ENCODE assay signal across 33 mouse cellular contexts in genomic region chr1:72728781-72729180, GRCm38 (mm10). TPM values are rescaled to one million over a fixed set of nuclear protein-coding genes. Genes with fewer than 3 reads are reported as not detected.
DNase-seq lines count a peak whose midpoint lies in the region; ATAC-seq lines count a peak whose summit lies in the region.
"Had no signal": no experiment of that assay in that cellular context is flagged by ENCODE, and none has a peak within 500 bp of the region (broad histone marks: within the 10 kb centered on the region; RNA-seq: fewer than 3 reads in every experiment).

No protein-coding gene starts in this region.

- no peaks in the 10 kb centered on the region for H3K27me3 ChIP-seq in intestine, embryonic 14.5 days (replicated peaks; ENCODE audit: control insufficient read depth, insufficient read depth, low read length)
- no peaks in the 10 kb centered on the region for H3K27me3 ChIP-seq in intestine, embryonic 16.5 days (replicated peaks; ENCODE audit: control insufficient read depth, insufficient read depth, low read length)
- no peaks in the 10 kb centered on the region for H3K27me3 ChIP-seq in kidney, embryonic 16.5 days (ENCODE audit: insufficient read depth, low read length)
- no peaks in the 10 kb centered on the region for H3K27me3 ChIP-seq in neural tube, embryonic 13.5 days
- H3K27me3 ChIP-seq: forebrain, embryonic 13.5 days; hindbrain, embryonic 12.5 days had no signal

- no peak overlapping the region for H3K27ac ChIP-seq in intestine, embryonic 14.5 days (ENCODE audit: low read depth)
- no peak overlapping the region for H3K27ac ChIP-seq in intestine, embryonic 16.5 days (ENCODE audit: low read length)
- no peak overlapping the region for H3K27ac ChIP-seq in kidney, embryonic 16.5 days (ENCODE audit: low read length)
- no peak overlapping the region for H3K27ac ChIP-seq in neural tube, embryonic 13.5 days (replicated peaks)
- H3K27ac ChIP-seq: forebrain, embryonic 10.5 days; forebrain, embryonic 13.5 days; heart, adult 2 months; heart, embryonic 10.5 days; heart, embryonic 13.5 days; hindbrain, embryonic 12.5 days had no signal

- WGBS in intestine, embryonic 14.5 days = 35% methylated on average over 4 of the region's 4 CpGs
- WGBS in intestine, embryonic 16.5 days = 47% methylated on average over 4 of the region's 4 CpGs
- WGBS in kidney, embryonic 16.5 days = 36% methylated on average over 4 of the region's 4 CpGs
- 24% methylated on average over 4 of the region's 4 CpGs for whole genome bisulfite sequencing in neural tube, embryonic 13.5 days

- H3K4me2 ChIP-seq in intestine, embryonic 14.5 days (ENCODE audit: low read length) = no peak overlapping the region
- no peak overlapping the region for H3K4me2 ChIP-seq in intestine, embryonic 16.5 days (ENCODE audit: low read depth, low read length)
- no peak overlapping the region for H3K4me2 ChIP-seq in kidney, embryonic 16.5 days (replicated peaks; ENCODE audit: low read depth, low read length)
- H3K4me2 ChIP-seq in neural tube, embryonic 13.5 days = no peak overlapping the region
- H3K4me2 ChIP-seq: forebrain, embryonic 13.5 days; heart, embryonic 13.5 days; hindbrain, embryonic 12.5 days had no signal

- H3K4me3 ChIP-seq in intestine, embryonic 14.5 days (ENCODE audit: low read depth, low read length) = no peak overlapping the region
- no peak overlapping the region for H3K4me3 ChIP-seq in intestine, embryonic 16.5 days (ENCODE audit: low read length)
- H3K4me3 ChIP-seq in kidney, embryonic 16.5 days (ENCODE audit: low read length) = no peak overlapping the region
- no peak overlapping the region for H3K4me3 ChIP-seq in neural tube, embryonic 13.5 days
- H3K4me3 ChIP-seq: forebrain, embryonic 10.5 days; forebrain, embryonic 13.5 days; heart, adult 2 months; heart, embryonic 10.5 days; heart, embryonic 13.5 days; hindbrain, embryonic 12.5 days had no signal

- no peak for DNase-seq in intestine, embryonic 14.5 days (ENCODE audit: low spot score)
- no peak for DNase-seq in kidney, adult 8-10 months
- no peak for DNase-seq in neural tube, embryonic 10.5 days (ENCODE audit: extremely low spot score, low spot score)
- DNase-seq in embryo, embryonic 11 days = no peak
- DNase-seq: adrenal gland, adult 8-10 months; adrenal gland, postnatal 25 days; cerebellum, adult 11-12 months; cerebellum, adult 8-10 months; cerebellum, postnatal 10 days; cerebellum, postnatal 36 days; gastrocnemius, postnatal 10 days; gastrocnemius, postnatal 36 days; heart, adult 2 months; heart, postnatal 14 days; heart, postnatal 4 days had no signal

- H3K9ac ChIP-seq in intestine, embryonic 14.5 days (ENCODE audit: low read length) = no peak overlapping the region
- no peak overlapping the region for H3K9ac ChIP-seq in intestine, embryonic 16.5 days (ENCODE audit: low read depth, low read length)
- H3K9ac ChIP-seq in kidney, embryonic 16.5 days (replicated peaks; ENCODE audit: low read length) = no peak overlapping the region
- H3K9ac ChIP-seq in neural tube, embryonic 13.5 days = no peak overlapping the region
- H3K9ac ChIP-seq: forebrain, embryonic 13.5 days; heart, embryonic 13.5 days; hindbrain, embryonic 12.5 days had no signal

- ATAC-seq in intestine, embryonic 14.5 days (replicated peaks; ENCODE audit: low FRiP score, low TSS enrichment, low read depth) = 0 out of 2 replicates have a peak, but pooled peaks have one; percentile 23
- ATAC-seq in intestine, embryonic 16.5 days = no peak
- ATAC-seq in kidney, embryonic 16.5 days (ENCODE audit: low FRiP score, low TSS enrichment) = peak; percentile 63; the same call in 1 of the 2 replicates
- ATAC-seq in neural tube, embryonic 13.5 days (ENCODE audit: low read depth) = peak; percentile 69
- ATAC-seq in monocyte, adult 5-6 weeks (replicated peaks; ENCODE audit: insufficient number of reproducible peaks, low FRiP score, low TSS enrichment, poor library complexity, severe bottlenecking) = no peak
- ATAC-seq: activated CD4-positive, CD25-positive, alpha-beta regulatory T cell, adult 4 months; forebrain, embryonic 13.5 days; forebrain, embryonic 16.5 days had no signal

- peaks cover 7% of the 10 kb centered on the region; the same call in 1 of the 2 replicates for H3K4me1 ChIP-seq in intestine, embryonic 14.5 days (replicated peaks; ENCODE audit: control insufficient read depth, insufficient read depth, low read length)
- 0 out of 2 replicates have a peak, but pooled peaks cover 6% of the 10 kb centered on the region for H3K4me1 ChIP-seq in intestine, embryonic 16.5 days (ENCODE audit: control insufficient read depth, insufficient read depth, low read length)
- H3K4me1 ChIP-seq in kidney, embryonic 16.5 days (ENCODE audit: insufficient read depth, low read length) = peaks cover 15% of the 10 kb centered on the region; the same call in 1 of the 2 replicates
- H3K4me1 ChIP-seq in neural tube, embryonic 13.5 days (replicated peaks) = peaks cover 11% of the 10 kb centered on the region
- H3K4me1 ChIP-seq: forebrain, embryonic 13.5 days; heart, embryonic 10.5 days; heart, embryonic 13.5 days; hindbrain, embryonic 12.5 days had no signal

- H3K36me3 ChIP-seq in intestine, embryonic 14.5 days (ENCODE audit: control insufficient read depth, insufficient read depth, low read length) = no peaks in the 10 kb centered on the region
- no peaks in the 10 kb centered on the region for H3K36me3 ChIP-seq in intestine, embryonic 16.5 days (ENCODE audit: control insufficient read depth, insufficient read depth, low read length)
- no peaks in the 10 kb centered on the region for H3K36me3 ChIP-seq in kidney, embryonic 16.5 days (ENCODE audit: insufficient read depth, low read length)
- no peaks in the 10 kb centered on the region for H3K36me3 ChIP-seq in neural tube, embryonic 13.5 days
- H3K36me3 ChIP-seq: forebrain, embryonic 10.5 days; heart, embryonic 10.5 days; heart, embryonic 13.5 days; hindbrain, embryonic 12.5 days had no signal

- H3K9me3 ChIP-seq in intestine, embryonic 14.5 days (ENCODE audit: control insufficient read depth, low read length) = no peaks in the 10 kb centered on the region
- no peaks in the 10 kb centered on the region for H3K9me3 ChIP-seq in intestine, embryonic 16.5 days (ENCODE audit: control insufficient read depth, low read length)
- no peaks in the 10 kb centered on the region for H3K9me3 ChIP-seq in kidney, embryonic 16.5 days (ENCODE audit: low read length)
- no peaks in the 10 kb centered on the region for H3K9me3 ChIP-seq in neural tube, embryonic 13.5 days
- H3K9me3 ChIP-seq: forebrain, embryonic 10.5 days; forebrain, embryonic 13.5 days; heart, embryonic 10.5 days; heart, embryonic 13.5 days; hindbrain, embryonic 12.5 days had no signal

RNA-seq across cellular contexts. Expression of gene Rpl37a, which starts 17.7 kb away (rescaled TPM):
- polyA plus RNA-seq in intestine, embryonic 14.5 days (2014; fragmentation: Nextera tagmentation; extraction: Ambion mirVana) = 2,411 and 2,681 TPM in 2 replicates
- polyA plus RNA-seq in intestine, embryonic 16.5 days (2015; fragmentation: Nextera tagmentation; extraction: Ambion mirVana) = 1,552 and 1,622 TPM in 2 replicates
- 1,455 and 1,531 TPM in 2 replicates for polyA plus RNA-seq in kidney, embryonic 16.5 days (2015; fragmentation: Nextera tagmentation; extraction: Ambion mirVana)
- 999 and 1,146 TPM in 2 replicates for polyA plus RNA-seq in neural tube, embryonic 13.5 days (2015; fragmentation: Nextera tagmentation; extraction: Ambion mirVana)
- total RNA-seq in monocyte, adult 5-6 weeks (2017) = 508 to 670 TPM (median 625 TPM) in 3 replicates

RNA-seq across cellular contexts. Expression of gene Ankar, which starts 28.4 kb away (rescaled TPM):
- polyA plus RNA-seq in intestine, embryonic 14.5 days (2014; fragmentation: Nextera tagmentation; extraction: Ambion mirVana) = not detected in 2 replicates
- polyA plus RNA-seq in intestine, embryonic 16.5 days (2015; fragmentation: Nextera tagmentation; extraction: Ambion mirVana) = not detected in 2 replicates
- 0.05 TPM in 1 of 2 replicates, not detected in the other for polyA plus RNA-seq in kidney, embryonic 16.5 days (2015; fragmentation: Nextera tagmentation; extraction: Ambion mirVana)
- not detected in 2 replicates for polyA plus RNA-seq in neural tube, embryonic 13.5 days (2015; fragmentation: Nextera tagmentation; extraction: Ambion mirVana)
- not detected in 3 replicates for total RNA-seq in monocyte, adult 5-6 weeks (2017)
- total RNA-seq: adrenal gland, adult 8-10 months; adrenal gland, postnatal 25 days; ES-E14; gastrocnemius, adult 18-20 months; gastrocnemius, postnatal 10 days; gastrocnemius, postnatal 36 days; granulocyte monocyte progenitor cell, adult 5-6 weeks; heart, adult 2 months; heart, postnatal 14 days; heart, postnatal 4 days had no signal
- polyA plus RNA-seq: activated CD4-positive, CD25-positive, alpha-beta regulatory T cell, adult 4 months; cortical plate, adult 2 months; embryonic facial prominence, embryonic 11.5 days; embryonic facial prominence, embryonic 14.5 days; forebrain, embryonic 10.5 days; forebrain, embryonic 13.5 days; forebrain, embryonic 16.5 days; heart, adult 2 months; heart, embryonic 10.5 days; heart, embryonic 13.5 days; heart, embryonic 16.5 days; hindbrain, embryonic 12.5 days had no signal

Comparison
In these comparisons a context has a peak if more than half of its experiments do, and no peak if none do; other contexts are left out.
1. ATAC-seq: peak in intestine, embryonic 14.5 days (single experiment), kidney, embryonic 16.5 days (single experiment) and neural tube, embryonic 13.5 days (single experiment); none in intestine, embryonic 16.5 days (single experiment) and monocyte, adult 5-6 weeks (single experiment).